Mouse (Mus musculus): ENCODE measurements around the gene Mapkap1.

GRCm38 (mm10) chr2:34547516-34547915 lies 140.9 kb downstream of the Mapkap1 start:
- TF ChIP-seq CTCF (IDR thresholded peaks at IDR 0.05; ENCODE audit: borderline replicate concordance, extremely low read depth, insufficient read depth, insufficient read length) (no peak), POLR2A (IDR thresholded peaks at IDR 0.05; ENCODE audit: borderline replicate concordance, extremely low read depth, insufficient read depth, insufficient read length, poor library complexity, severe bottlenecking) (no peak)
